Mouse (Mus musculus): Measurements from ENCODE around the gene Cd37.
"Not testable (repeated sequence)": the region's sequence is repeated elsewhere in the genome, so short reads cannot be mapped to it uniquely, and the experiment has no call there.

Gene Cd37

GRCm38 (mm10) chr7:45238723-45239496 lies at the start of gene Cd37:
Cd37 (minus strand) TSS chr7:45239115.
- DNase-seq (ENCODE audit: low spot score): no peak

- no peak for DNase-seq (ENCODE audit: low spot score)
Observed at GRCm38 (mm10) chr7:45286486-45286885, 47.6 kb upstream of the Cd37 start.

- peak; percentile 28 for DNase-seq (ENCODE audit: low spot score)
Observed at GRCm38 (mm10) chr7:45277136-45277760, 38.3 kb upstream of the Cd37 start, which contains the start of gene Slc6a21. Slc6a21 (plus strand) TSS chr7:45277513.

- no peak for DNase-seq (ENCODE audit: low spot score)
Observed at GRCm38 (mm10) chr7:45273672-45274071, 34.8 kb upstream of the Cd37 start.

GRCm38 (mm10) chr7:45272786-45273412 lies 34.0 kb upstream of the Cd37 start:
- DNase-seq (ENCODE audit: low spot score): no peak

DNA sequence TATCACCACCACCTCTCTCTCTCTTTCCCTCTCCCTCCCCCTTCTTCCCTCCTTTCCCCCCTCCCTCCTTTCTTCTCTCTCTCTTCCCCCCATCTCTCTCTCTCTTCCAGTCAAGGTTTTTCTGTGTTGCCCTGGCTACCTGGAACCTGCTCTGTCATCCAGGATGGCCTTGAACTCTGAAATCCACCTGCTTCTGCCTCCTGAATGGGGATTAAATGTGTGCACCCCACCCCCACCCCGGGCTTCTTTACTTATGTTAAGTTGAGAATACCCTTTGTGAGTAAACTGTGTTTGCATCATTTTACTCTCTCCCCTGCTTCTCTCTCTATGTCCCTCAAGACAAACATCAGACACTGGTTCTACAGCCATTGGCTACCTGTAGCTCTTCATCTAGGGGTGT lies 26.6 kb upstream of the Cd37 start:
- DNase-seq (ENCODE audit: low spot score): no peak

GRCm38 (mm10) chr7:45264348-45264747 lies 25.4 kb upstream of the Cd37 start:
- DNase-seq (ENCODE audit: low spot score): no peak

GRCm38 (mm10) chr7:45263006-45263607 lies 24.2 kb upstream of the Cd37 start:
- DNase-seq (ENCODE audit: low spot score): no peak

DNA sequence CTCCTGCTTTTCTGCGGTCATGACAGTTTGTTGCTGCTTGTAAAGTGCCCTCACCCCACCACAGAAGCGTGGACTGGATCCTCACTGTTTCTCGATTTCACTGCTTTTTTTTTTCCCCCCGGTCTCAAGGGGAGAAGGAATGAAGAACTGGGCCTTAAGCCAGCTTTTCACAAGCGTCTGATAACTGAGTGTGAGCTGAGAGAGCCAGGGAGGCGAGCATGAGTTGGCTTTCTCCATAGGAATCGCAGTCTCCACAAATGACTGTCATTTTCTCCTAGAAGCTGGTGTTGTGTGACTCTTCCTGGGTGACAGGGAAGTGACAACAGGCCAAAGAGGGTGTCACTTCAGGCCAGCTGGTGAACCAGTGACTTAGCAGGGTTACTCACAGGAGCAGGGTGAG lies 23.4 kb upstream of the Cd37 start:
- no peak for DNase-seq (ENCODE audit: low spot score)

GRCm38 (mm10) chr7:45259281-45259680 lies 20.4 kb upstream of the Cd37 start:
- DNase-seq (ENCODE audit: low spot score): no peak

DNA sequence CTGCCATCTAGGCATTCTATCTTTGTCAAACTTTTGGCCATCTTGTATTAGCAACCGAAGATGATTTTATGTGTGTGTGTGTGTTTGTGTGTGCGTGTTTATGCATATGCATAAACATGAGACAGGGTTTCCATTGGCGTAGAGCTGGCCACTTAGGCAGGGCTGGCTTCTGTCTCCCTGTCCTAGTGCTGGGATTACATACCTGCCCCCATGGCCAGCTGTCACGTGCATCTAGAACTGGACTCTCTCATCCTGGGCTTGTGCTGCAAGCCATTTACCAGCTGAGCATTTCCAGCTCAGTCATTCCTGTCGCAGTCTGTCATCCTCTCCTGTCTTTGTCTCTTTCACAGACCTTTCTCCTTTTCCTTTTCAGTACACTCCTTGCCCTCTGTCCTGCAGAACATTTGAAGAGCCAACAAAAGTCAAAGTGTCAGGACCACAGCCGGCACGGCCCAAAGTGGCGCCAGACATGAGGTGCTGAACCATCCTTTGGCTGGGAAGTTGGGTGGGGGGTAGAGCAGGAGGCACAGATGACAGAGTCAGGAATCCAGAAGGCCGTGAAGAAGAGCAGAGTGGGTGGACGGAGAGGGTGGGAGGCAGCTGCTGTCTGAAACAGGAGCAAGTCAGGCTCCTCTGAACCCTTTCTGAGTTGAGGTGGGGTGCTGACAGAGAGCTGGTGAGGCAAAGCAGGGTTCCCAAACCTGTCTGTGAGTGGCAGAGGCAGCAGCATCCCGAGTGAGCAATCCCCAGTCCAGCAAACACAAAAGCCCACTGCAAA lies 18.3 kb upstream of the Cd37 start:
- no peak for DNase-seq (ENCODE audit: low spot score)

- not testable (repeated sequence) for DNase-seq (ENCODE audit: low spot score)
Observed at GRCm38 (mm10) chr7:45255822-45256221, 16.9 kb upstream of the Cd37 start.

- no peak for DNase-seq (ENCODE audit: low spot score)
Observed at GRCm38 (mm10) chr7:45253806-45254205, 14.9 kb upstream of the Cd37 start.

DNA sequence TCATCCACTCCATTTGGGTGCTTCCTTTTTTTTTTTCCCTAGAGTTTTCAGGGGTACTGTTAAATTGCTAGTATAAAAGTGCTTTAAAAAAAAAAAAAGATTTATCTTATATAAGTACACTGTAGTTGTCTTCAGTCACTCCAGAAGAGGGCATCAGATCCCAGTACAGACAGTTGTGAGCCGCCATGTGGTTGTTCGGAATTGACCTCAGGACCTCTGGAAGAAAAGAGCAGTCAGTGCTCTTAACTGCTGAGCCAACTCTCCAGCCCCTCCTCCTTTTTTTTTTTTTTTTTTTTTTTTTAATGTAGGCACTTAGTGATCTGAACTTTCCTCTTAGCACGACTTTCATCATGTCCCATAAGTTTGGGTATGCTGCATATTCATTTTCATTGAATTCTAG lies 8.8 kb upstream of the Cd37 start:
- no peak for DNase-seq (ENCODE audit: low spot score)

DNA sequence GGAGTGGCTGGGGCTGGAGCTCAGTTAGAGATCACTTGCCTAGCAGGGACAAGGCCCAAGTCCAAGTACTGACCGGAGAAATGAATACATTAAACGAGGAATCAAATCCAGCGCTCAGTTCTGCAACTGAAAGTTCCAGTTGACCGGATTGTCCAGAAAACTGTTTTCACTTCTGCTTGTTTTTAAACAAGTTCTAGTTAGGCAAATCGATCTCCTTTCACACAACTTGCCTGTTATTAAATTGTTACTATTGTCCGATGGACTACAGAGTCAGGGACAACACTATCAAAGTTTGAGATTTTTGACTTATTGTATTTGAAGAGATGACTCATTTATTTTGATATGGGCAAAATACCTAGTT lies 2.5 kb upstream of the Cd37 start:
- no peak for DNase-seq (ENCODE audit: low spot score)

DNA sequence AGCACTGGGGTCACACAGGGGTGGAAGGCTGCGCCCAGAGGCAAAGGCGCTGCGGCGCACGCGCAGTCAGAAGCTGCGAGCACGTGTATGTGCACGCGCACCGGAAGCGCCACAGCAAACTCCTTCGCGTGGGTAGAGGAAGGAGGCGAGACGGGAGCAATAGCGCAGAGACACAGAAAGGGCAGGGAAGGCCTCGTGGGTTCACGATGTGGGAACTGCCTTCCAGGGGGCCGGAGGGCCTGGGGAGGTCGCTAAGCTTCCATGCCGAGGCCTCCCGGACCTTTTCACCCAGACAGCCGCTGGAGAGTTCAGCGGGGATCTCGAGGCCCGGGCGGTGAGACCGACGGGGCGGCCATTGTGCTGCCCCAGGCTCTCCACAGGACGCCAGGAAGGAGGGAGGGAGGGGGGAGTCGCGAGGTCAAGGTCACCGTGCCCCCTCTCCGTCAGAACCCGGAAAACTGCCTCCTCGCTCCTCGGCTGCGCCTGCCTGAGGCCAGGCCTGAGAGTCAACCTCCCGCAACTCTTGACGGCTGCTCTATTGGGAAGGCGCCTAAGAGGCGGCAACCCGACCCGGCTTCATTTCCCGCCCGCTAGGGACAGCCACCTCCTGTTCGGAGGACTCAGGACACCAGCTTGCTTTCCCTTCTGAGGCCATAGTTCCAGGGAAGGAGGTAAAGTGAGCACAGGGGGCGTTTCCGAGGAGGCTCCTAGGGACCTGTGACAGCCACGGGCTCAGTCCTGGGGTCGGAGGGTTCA lies 1.9 kb upstream of the Cd37 start, which contains the start of gene Slc6a16:
TSS of gene Slc6a16 (plus strand) at position 453 of the 756 bp plus-strand sequence.
- peak; percentile 37 for DNase-seq (ENCODE audit: low spot score)

- no peak for DNase-seq (ENCODE audit: low spot score)
Observed at GRCm38 (mm10) chr7:45240109-45240508, 1.2 kb upstream of the Cd37 start.

DNA sequence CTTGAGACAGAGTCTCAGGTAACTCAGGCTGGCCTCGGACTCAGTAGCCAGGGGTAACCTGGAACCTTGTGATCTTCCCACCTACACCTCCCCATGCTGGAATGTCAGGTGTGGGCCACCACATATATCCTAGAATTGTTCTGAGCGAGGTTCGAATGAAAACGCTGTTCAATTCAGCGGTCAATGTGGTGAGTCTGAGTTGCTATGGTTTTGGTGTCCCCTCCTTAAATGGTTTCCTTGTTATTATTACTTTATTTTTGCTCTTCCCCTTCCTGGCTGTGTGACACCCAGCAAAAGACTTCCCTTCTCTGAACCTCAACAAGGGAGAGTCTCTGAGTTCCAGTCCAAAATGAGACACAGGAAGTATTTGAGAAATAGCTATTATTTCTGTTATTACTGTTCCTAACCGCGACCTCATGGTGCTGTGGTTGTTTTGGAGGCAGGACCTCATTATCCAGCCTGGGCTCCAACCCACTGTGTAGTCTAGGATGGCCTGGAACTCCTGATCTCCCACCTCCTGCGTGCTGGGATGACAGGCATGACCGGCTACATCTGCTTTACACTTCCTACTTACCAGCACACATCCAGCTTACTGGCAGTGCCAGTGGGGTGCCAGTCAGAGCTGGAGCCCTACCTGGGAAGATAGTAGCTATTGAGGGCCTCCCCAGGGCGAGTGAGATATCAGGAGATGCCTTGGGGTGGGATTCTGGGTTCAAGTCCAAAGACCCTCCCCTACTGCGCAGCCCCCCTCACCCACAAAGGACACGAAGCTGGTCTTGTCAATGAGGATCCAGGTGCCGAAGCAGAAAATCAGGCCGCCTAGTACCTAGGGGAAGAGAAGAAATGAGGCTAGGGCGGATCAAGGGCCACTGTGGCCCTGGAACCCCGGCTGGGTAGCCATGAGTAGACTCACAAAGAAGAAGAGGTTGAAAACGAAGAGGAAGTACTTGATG lies 892 bp downstream of the Cd37 start:
- no peak for DNase-seq (ENCODE audit: low spot score)

DNA sequence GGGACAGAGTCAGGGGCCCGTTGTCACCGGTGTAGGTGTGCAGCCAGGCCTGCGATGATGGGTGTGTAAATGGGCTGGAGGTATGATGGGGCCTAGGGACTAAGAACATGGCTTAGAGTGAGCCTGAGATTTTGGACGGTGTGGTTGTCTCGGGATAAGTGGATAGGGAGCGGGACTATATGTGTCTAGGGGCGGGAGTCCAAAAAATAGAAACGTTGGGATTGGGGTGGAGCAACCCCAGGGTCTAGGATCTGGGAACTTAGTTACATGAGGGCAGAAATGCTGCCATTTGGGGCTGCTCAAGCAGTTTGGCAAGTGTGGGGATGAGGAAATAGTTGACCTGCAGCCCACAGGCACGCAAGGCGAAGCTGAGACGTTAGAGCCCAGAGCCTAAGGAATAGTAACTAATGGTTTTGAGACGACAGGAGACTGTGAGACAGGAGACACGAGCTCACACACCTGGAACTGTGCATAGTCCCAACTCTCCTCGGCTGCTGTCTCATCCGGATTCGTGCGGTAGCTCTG lies 3.2 kb downstream of the Cd37 start:
- DNase-seq (ENCODE audit: low spot score): no peak
